Mouse (Mus musculus) forebrain, embryonic 16.5 days (tissue): Measurements from ENCODE around the gene Ccdc148. TPM values are rescaled to one million over a fixed set of nuclear protein-coding genes. Genes with fewer than 3 reads are reported as not detected.

Experiments used
- ATAC-seq: fragments of 200-750 bp; cut with Nextera tagmentation; 2 replicates; pipeline ENCODE4 v1.8.0; 2017; ENCODE audit warnings: mild to moderate bottlenecking, moderate library complexity
- H3K27ac ChIP-seq: fragments of 300-500 bp; sonication (generic); 2 replicates; pipeline ENCODE4 v1.5.1; 2014; ENCODE audit warnings: low read length, control low read depth
- H3K27me3 ChIP-seq: fragments of 300-500 bp; sonication (generic); replicated peaks from 2 replicates; pipeline ENCODE4 v1.6.1; 2014; ENCODE audit warnings: low read length; ENCODE audit not compliant: control insufficient read depth, insufficient read depth
- H3K36me3 ChIP-seq: fragments of 300-500 bp; sonication (generic); 2 replicates; pipeline ENCODE4 v1.6.1; 2014; ENCODE audit not compliant: control insufficient read depth, insufficient read depth
- H3K4me1 ChIP-seq: fragments of 300-500 bp; sonication (generic); replicated peaks from 2 replicates; pipeline ENCODE4 v1.6.1; 2014; ENCODE audit warnings: low read length; ENCODE audit not compliant: control insufficient read depth, insufficient read depth
- H3K4me2 ChIP-seq: fragments of 300-500 bp; sonication (generic); 2 replicates; pipeline ENCODE4 v1.6.1; 2014; ENCODE audit warnings: mild to moderate bottlenecking, low read length, control low read depth
- H3K4me3 ChIP-seq: fragments of 300-500 bp; sonication (generic); replicated peaks from 2 replicates; pipeline ENCODE4 v1.5.1; 2014; ENCODE audit warnings: mild to moderate bottlenecking, low read length, control low read depth
- H3K9ac ChIP-seq: fragments of 300-500 bp; sonication (generic); replicated peaks from 2 replicates; pipeline ENCODE4 v1.6.1; 2014; ENCODE audit warnings: low read depth, low read length, control low read depth
- H3K9me3 ChIP-seq: fragments of 300-500 bp; sonication (generic); 2 replicates; pipeline ENCODE4 v1.6.1; 2016; ENCODE audit warnings: low read length; ENCODE audit not compliant: control insufficient read depth
- WGBS: fragments of 180-500 bp; shearing (Covaris S2); extraction: QIAGEN DNeasy Blood & Tissue Kit; methylation state at CpG from one replicate; pipeline ENCODE4 v1.1.7; 2014; 5-methylcytosine and 5-hydroxymethylcytosine counted together
- polyA plus RNA-seq: library from polyadenylated mRNA; unstranded; fragments of >200 nt; fragmentation: Nextera tagmentation; extraction: Ambion mirVana; gene quantifications from 2 replicates; pipeline ENCODE4 v1.2.1, GENCODE M21; 2015

The Ccdc148 gene
- polyA plus RNA-seq, 1 experiment from 2014 or later, result 5.8 TPM

DNA sequence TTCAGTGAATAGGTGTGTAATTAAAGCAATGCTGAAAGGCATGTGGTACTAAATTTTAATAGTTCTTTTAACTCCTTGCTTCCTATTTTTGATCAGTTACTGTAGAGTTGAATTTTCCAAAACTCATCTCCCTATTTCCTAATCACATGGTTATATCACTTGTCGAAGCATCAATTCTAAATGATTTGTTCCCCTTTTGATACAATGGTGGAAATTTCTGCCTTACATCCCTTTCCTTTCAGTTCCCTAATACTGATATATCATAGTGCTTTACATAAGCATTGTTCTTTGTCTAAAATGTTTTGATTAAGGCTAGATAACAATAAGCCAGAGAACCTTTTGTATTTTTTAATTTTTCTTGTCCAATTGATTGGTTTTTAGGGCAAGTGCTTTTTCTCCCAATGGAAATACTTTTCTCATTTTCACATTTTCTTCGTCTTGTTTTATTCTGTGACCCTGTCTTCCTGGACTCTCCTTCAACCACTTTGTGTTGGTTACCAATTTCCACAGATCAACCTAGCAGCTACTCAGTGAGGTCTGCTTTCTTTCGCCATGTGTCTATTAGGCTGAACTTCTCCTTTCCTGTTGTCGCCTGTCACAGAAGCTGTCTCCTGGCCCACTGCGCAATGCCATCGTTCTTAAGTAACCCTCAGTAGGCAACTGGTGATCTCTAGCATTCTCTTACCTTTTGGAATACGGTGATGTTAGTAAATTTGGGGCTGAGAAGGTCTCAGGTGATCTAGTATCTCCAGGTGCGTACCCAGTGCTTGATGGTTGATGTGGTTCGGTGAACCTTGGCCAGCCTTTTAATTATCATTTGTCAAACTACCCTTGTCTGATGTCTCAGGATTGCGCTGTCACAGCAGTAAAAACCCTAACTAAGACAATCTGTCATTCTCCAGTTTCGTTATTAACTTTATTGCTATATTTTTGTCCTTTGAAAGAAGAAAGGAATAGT, 23.9 kb upstream of the Ccdc148 start:
- H3K9me3 ChIP-seq, result no peaks in the 10 kb centered on the region
- H3K4me1 ChIP-seq, result no peaks in the 10 kb centered on the region; the same call in 1 of the 2 replicates
- WGBS, result 95% methylated on average over 11 of the region's 11 CpGs
- H3K36me3 ChIP-seq, result no peaks in the 10 kb centered on the region
- ATAC-seq, result no peak
- no peak overlapping the region for H3K4me2 ChIP-seq
- H3K27ac ChIP-seq, result no peak overlapping the region
- H3K9ac ChIP-seq, result no peak overlapping the region
- H3K4me3 ChIP-seq, result no peak overlapping the region
- no peaks in the 10 kb centered on the region for H3K27me3 ChIP-seq

DNA sequence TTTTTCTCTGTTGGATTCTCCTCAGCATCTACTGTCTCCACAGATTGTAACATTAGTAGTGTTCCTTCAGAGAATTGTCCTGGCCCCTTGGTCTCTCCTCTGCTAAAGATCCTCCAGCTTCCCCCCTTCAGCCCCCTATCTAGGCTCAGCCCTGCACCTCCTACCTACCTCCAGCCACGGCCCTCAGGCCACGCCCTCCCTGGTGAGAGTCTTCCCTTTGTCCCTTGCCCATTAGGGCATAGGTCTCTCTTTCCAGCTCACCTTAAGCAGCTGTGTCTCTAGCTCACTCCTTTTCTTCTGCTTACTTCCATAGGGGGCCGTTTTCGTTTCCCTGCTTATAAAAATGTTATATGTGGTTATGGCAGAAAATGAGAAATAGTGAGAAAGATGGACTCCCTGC, 23.1 kb upstream of the Ccdc148 start:
- Histone ChIP-seq H3K27me3 (no peaks in the 10 kb centered on the region), H3K9ac (no peak overlapping the region), H3K4me3 (no peak overlapping the region), H3K36me3 (no peaks in the 10 kb centered on the region), H3K4me2 (no peak overlapping the region), H3K9me3 (no peaks in the 10 kb centered on the region), H3K4me1 (no peaks in the 10 kb centered on the region; the same call in 1 of the 2 replicates), H3K27ac (no peak overlapping the region)
- 79% methylated on average over 4 of the region's 4 CpGs for WGBS
- ATAC-seq, result no peak

DNA sequence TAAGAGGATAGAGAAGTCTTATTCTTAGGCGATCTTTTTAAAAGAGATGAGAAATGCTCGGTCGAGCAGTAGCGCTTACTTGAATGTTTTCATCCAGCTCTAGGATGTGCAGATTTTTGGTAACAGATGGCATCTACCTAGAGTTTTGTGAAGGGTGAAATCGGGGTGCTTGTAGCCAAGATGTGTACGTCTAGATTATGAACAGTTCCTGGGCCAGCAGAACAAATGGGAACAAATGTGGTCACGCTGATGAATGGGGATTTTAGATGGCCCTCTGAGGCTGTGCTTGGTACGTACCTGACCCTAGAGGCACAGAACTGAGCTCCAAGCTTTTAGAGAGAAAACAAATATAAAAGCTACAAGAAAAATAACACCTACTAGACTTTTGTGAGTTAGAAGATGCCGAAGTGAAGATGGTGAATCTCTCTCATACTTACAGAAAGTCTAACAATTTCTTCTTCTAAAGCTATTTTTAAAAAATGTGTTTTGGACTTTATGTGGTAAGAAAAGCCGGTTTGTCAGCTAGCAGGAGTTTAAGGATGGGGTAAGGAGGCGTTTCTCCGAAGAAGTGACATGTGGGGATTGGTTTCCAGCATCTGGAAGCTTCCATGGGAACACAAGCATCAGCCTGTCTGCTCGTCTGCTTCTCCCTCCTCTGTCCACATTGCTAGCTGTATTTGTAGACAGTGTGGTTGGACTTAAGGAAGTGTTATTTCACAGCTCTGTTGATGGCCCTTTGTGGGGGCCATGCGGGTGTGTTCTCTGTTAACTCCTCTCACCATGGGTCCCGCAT, 21.0 kb upstream of the Ccdc148 start:
- ATAC-seq, result no peak
- 74% methylated on average over 15 of the region's 15 CpGs for WGBS

DNA sequence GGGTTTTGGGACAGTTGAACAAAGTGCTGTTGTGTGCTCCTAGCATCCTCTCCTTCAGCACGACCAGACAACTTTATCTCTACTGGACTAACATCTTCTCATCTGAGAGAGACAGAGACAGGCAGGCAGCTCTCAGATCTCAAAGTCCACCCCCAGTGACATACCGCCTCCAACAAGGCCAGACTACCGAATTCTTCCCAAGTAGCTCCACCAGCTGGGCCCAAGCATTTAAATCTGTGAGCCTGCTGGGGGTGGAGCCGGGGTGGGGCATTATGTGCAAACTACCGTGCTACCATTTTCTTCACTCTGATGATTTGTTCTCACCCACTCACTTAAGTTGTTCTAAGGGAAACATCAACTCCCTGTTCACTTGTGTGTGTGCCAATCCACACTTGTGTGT, 19.0 kb upstream of the Ccdc148 start:
- no peak overlapping the region for H3K27ac ChIP-seq
- 68% methylated on average over 5 of the region's 5 CpGs for WGBS
- no peak overlapping the region for H3K4me3 ChIP-seq
- no peak overlapping the region for H3K9ac ChIP-seq
- no peak for ATAC-seq
- no peak overlapping the region for H3K4me2 ChIP-seq
- H3K36me3 ChIP-seq, result no peaks in the 10 kb centered on the region
- no peaks in the 10 kb centered on the region for H3K27me3 ChIP-seq
- peaks cover 4% of the 10 kb centered on the region for H3K4me1 ChIP-seq
- no peaks in the 10 kb centered on the region for H3K9me3 ChIP-seq

More for the DNA sequence above, 21.0 kb upstream of the Ccdc148 start:
- no peaks in the 10 kb centered on the region for H3K9me3 ChIP-seq
- no peak overlapping the region for H3K4me3 ChIP-seq
- peaks cover 4% of the 10 kb centered on the region for H3K4me1 ChIP-seq
- no peaks in the 10 kb centered on the region for H3K36me3 ChIP-seq
- no peak overlapping the region for H3K4me2 ChIP-seq
- H3K9ac ChIP-seq, result no peak overlapping the region
- no peak overlapping the region for H3K27ac ChIP-seq
- no peaks in the 10 kb centered on the region for H3K27me3 ChIP-seq

DNA sequence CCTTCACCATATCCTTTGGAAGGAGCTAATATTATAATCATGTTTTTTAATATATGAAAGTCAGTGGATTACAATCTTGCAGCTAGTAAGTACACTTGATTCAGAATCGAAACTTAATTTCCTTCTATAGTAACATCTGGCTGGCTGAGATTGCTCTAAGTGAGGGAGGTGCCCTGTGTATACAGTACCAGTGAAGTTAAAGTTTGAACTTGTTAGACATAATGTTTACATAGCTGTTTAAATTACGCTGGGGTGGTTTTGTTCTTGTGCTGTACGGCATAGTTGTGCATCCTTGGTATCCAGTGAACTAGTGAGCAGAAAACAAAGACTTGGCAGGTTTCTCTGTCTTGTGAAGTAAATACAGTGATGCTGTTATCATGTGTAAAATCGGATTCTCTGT, 18.5 kb upstream of the Ccdc148 start:
- 72% methylated on average over 4 of the region's 4 CpGs for WGBS
- Histone ChIP-seq H3K4me1 (peaks cover 4% of the 10 kb centered on the region), H3K27me3 (no peaks in the 10 kb centered on the region), H3K9ac (no peak overlapping the region), H3K4me2 (no peak overlapping the region), H3K4me3 (no peak overlapping the region), H3K27ac (no peak overlapping the region), H3K36me3 (no peaks in the 10 kb centered on the region), H3K9me3 (no peaks in the 10 kb centered on the region)
- ATAC-seq, result no peak

DNA sequence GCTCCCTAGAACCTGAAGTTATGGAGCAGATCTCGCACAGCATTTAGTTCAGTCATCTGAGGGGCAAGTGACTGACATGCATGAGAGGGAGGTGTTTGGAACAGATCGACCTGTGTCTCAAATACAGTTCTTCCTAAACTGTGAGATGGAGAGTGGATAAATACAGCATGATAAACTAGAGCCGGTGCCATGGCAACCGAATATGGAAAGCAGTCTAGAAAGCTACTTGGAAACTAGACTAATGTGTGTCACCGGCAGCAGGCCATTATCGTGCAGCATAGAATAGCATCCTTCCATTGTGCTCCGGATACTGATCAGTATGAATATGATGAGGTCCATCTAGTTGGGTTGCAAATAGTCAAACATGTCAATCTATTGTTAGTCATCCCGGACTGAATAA, 17.7 kb upstream of the Ccdc148 start:
- ATAC-seq, result peak; percentile 63

DNA sequence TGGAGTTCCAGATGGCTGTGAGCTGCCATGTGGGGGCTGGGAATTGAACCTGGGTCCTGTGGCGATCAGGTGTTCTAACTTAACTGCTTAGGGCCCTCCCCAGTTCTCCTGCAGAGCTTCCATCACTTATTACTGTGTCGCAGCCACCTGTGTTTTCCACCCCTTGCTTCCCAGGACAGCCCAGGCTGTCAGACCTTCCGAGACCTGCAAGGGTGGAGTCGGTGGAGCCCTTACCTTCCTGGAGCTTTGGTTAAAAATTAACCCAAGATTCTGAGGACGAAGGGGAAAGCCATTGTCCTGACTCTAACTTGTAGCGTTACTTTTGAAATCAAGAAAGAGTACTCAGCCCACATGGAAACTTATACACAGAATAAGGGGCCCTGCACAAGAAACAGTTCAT, 15.4 kb upstream of the Ccdc148 start:
- no peak overlapping the region for H3K4me2 ChIP-seq
- no peak overlapping the region for H3K27ac ChIP-seq
- no peak overlapping the region for H3K9ac ChIP-seq
- peaks cover 4% of the 10 kb centered on the region for H3K4me1 ChIP-seq
- WGBS, result 96% methylated on average over 6 of the region's 6 CpGs
- no peaks in the 10 kb centered on the region for H3K9me3 ChIP-seq
- H3K4me3 ChIP-seq, result no peak overlapping the region
- ATAC-seq, result no peak
- H3K36me3 ChIP-seq, result no peaks in the 10 kb centered on the region
- no peaks in the 10 kb centered on the region for H3K27me3 ChIP-seq

More for the DNA sequence above, 17.7 kb upstream of the Ccdc148 start:
- no peak overlapping the region for H3K27ac ChIP-seq
- H3K36me3 ChIP-seq, result no peaks in the 10 kb centered on the region
- WGBS, result 73% methylated on average over 8 of the region's 8 CpGs
- H3K9me3 ChIP-seq, result no peaks in the 10 kb centered on the region
- H3K9ac ChIP-seq, result no peak overlapping the region
- no peak overlapping the region for H3K4me2 ChIP-seq
- peaks cover 4% of the 10 kb centered on the region for H3K4me1 ChIP-seq
- no peak overlapping the region for H3K4me3 ChIP-seq
- H3K27me3 ChIP-seq, result no peaks in the 10 kb centered on the region

DNA sequence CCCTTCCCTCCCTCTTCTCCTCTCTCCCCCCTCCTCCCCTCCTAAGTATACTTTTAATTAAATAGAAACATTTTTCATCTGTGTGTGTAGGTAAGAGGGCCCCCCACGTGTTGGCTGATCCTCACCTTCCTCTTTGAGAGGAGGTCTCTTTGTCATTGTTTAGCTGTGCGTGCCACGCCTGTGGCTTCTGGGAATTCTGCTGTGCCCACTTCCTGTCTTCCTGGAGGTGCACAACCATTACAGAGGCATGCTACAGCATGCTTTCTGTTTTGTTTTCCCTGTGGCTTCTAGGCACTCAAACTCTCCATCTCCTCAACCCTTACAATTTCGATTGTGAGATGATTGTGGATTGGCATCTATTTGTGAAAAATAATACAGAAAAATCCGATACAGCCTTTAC, 11.1 kb upstream of the Ccdc148 start:
- Histone ChIP-seq H3K4me1 (no peaks in the 10 kb centered on the region), H3K27ac (no peak overlapping the region), H3K27me3 (no peaks in the 10 kb centered on the region), H3K4me2 (no peak overlapping the region), H3K9me3 (no peaks in the 10 kb centered on the region), H3K9ac (no peak overlapping the region), H3K4me3 (no peak overlapping the region), H3K36me3 (no peaks in the 10 kb centered on the region)
- ATAC-seq, result no peak
- WGBS, result 87% methylated on average over 5 of the region's 5 CpGs

DNA sequence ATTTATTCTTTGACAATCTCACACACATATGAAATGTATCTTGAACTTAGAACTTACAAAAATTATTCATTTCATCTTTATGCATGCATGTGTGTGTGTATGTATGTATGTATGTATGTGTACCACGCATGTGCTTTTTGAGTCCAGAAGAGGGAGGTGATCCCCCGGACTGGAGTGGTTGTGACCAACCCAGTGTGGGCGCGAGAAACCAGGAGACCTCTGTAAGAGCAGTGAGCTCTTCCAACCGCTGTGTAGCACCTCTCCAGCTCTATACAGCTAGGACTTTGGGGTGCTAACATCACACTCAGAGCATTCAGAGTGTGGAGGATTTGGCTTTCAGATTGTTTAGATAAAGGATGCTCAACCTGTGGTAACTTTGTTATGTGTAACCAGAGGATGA, 10.1 kb upstream of the Ccdc148 start:
- Histone ChIP-seq H3K9me3 (no peaks in the 10 kb centered on the region), H3K27me3 (no peaks in the 10 kb centered on the region), H3K4me3 (no peak overlapping the region), H3K36me3 (no peaks in the 10 kb centered on the region), H3K4me2 (no peak overlapping the region), H3K27ac (no peak overlapping the region), H3K4me1 (no peaks in the 10 kb centered on the region), H3K9ac (no peak overlapping the region)
- no peak for ATAC-seq
- WGBS, result 96% methylated on average over 5 of the region's 5 CpGs
